Mouse (Mus musculus) frontal cortex, postnatal 14 days (tissue): ENCODE measurements around the gene Mad1l1.

Source experiments
- DNase-seq, 2 experiments: peaks; one replicate each; pipeline ENCODE4 v3.0.0; 2022; ENCODE audit warnings: low spot score in 2 of 2

The Mad1l1 gene

DNA sequence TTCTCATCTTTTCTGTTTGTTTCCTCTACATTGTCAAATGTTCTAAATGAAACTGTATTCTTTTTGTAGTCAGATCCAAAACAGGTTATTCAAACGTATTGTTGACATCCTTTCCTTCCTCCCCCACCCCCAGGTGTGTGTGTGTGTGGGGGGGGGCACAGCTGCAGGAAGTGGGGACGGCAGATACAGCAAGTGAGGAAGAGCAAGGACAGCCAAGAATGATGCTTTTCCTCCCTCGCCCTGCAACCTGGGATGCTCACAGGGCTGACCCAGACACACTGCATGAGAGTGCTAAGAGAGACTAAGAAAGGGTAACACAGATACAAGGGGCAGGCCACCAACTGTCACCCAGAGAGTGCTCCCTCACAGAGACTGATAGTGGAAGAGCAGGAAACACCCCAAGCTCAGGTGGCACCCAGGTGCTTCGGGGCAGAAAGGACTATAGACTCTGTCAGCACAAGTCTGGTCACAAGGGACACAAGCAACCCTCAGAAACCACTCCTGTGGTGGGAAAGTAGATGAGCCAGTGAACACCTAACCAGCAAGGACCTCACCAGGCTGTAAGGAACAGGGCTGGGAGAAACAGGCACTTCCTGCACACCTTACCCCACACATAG, 105.8 kb downstream of the Mad1l1 start:
- DNase-seq, result no peak

DNA sequence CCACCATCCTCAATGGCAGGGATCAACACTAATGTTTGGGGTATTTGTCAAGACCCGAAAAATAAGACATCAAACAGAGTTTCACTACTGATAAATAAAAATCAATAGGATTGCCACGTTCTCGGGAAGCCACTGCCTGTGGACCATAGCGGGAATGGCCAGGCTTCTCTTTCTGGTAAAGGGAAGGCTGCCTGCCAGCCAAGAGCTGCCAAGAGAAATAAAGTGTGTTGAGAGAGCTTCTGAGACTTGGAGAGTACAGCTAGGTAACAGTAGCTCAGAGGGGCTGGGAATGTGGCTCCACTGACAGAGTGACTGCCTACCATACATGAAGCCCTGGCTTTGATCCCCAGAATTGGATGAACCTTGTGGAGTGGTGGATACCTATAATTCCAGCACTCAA, 108.4 kb downstream of the Mad1l1 start:
- DNase-seq, result no peak

DNA sequence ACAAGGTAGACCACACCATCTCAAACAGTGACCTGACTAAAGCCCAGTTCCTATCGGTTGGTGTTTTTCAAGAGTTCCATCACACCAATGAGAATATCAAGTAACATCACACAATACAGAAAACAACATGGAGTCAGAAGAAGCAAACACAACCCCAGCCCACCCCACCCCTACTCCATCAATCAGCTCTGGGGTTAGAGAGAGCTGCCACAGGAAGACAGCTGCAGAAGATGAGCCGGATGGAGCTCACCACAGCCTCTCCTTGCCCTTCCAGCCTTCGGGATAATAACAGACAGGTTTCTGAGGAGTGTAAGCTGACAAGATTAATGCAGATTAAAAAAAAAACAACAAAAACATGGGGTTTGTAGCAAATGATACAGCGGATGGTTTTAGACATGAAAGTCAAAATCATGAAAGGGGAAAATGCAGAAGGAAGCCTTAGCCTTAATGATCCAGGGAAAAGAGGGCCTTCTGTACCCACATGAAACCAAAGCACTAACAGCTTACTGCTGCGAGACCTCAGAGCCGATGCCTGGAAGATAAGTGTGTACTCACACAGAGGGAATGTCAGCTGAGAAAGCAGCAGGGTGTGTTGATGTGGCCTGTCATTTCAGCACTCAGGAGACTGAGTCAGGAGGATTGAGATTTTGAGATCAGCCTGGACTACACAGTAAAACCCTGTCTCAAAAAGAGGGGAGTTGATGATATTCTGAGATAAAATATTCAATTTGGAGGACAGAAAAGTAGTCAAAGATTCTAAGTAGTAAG, 110.8 kb downstream of the Mad1l1 start:
- DNase-seq, result no peak

DNA sequence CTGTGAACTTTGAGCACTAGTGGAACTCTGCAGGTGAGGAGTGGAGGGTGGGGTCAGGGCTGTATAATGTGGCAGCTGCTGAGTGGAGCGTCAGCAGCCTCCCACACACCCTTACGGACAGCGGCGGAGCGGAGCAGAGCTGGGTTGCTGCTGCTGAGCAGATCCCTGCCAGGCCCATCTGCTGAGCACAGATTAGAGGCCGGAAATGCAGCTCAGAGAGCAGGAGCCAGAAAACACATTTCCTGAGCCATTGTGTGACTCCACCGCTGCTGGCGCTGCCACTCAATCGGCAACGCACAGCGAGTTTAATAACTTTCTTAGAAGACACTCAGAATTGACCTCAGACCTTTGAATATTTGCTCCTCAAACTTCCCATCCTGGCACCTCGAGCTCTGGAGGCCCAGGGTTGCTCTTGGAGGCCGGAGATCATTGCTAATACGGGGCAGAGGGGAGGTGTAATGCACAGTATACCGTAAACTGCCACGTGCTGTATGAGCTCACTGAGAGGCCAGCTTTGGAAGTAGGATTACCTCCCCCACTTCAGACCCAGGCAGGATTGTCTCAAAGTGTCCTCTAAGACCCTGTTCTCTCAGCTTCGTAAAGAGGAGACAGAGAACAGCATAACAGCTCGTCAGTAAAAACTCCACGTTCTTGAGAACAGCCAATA, 112.5 kb downstream of the Mad1l1 start:
- DNase-seq, result no peak

DNA sequence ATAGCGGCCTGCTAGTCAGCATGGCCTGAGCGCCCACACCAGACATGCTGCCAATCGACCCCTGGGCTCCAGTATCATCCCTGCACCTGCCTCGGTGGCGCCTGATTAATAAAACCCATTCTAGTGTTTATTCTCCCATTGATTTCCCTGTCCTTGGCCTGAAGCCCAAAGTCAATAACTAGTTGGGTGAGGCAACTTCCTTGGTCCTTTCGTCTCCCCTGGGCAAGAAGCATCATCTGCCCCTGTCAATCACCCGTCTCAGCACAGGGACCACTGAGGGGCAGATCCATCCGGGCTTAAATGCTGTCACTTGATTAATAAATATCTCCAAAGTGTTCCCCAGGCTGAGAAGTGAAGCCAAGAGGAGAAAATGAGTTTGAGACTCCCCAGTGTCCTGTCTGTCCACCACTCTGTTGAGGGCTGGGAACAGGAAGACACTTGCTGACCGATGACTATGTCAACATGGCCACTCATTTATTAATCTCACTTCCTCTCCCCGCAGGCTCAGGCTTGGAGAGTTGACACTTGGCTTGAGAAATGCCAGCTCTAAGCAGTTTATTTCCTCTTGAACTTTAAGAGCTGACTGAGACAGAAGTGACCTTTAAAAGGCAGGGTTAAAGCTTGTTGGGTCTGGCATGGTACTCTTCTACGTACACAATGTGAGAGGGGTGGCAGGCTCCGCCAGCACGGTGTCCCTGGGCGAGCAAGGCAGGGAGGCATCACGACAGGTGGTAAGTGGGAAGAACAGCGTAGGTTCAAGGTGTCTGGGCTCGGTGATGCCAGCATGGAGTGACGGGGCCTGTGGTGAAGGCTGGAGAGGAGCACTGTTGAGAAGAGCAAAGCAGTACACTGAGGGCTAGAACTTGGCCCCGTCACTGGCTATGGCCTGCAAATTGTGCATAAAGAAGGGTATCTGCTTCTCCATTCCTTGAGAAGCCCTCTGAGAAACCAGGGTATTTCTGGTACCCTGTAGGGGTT, 114.3 kb downstream of the Mad1l1 start:
- no peak for DNase-seq

DNA sequence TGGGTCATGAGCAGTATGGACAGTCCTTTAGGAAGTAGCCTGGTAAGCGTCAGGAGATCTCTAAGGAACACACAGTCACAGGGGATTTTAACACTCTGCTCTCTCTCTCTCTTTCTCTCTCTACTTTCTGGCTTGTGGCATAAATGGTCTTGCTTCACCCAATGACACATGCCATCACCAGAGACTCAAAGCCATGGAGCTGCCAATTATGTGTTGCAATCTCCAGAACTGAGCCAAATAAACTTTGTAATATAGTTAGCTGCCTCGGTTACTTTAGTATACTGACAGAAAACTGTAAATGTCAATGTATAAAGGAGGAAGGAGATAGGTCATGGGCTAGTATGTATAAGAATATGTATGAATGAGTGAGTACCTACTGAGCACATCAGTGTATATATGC, 115.4 kb downstream of the Mad1l1 start:
- DNase-seq, result no peak

DNA sequence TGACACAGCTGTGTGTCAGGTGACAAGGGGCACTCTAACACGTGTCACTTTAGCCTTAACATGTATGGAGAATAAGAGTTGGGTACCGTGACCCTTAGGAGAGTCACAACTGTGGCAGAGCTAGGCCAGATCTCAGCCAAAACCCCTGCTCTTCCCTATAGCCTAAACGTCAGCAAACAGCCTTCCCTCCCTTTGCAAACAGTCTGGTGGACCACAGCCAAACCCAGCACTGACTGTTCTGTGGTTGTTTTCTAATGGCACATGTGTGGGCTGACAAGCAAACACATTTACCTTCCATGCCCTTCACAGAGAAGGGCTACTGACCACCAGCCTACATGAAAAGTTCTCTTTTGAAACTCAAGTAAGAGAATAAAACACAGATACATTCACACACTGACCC, 116.9 kb downstream of the Mad1l1 start:
- no peak for DNase-seq

DNA sequence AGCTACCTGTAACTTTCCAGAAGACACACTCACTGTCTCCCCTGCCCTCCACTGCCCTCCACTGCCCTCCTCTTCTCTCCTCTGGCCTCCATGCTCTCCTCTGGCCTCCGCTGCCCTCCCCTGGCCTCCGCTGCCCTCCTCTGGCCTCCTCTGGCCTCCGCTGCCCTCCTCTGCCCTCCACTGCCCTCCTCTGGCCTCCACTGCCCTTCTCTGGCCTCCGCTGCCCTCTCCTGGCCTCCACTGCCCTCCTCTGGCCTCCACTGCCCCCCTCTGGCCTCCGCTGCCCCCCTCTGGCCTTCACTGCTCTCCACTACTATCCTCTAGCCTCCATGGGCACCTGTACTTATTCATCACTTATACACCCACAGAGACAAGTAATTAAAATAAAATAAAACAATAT, 117.3 kb downstream of the Mad1l1 start:
- DNase-seq, result no peak

DNA sequence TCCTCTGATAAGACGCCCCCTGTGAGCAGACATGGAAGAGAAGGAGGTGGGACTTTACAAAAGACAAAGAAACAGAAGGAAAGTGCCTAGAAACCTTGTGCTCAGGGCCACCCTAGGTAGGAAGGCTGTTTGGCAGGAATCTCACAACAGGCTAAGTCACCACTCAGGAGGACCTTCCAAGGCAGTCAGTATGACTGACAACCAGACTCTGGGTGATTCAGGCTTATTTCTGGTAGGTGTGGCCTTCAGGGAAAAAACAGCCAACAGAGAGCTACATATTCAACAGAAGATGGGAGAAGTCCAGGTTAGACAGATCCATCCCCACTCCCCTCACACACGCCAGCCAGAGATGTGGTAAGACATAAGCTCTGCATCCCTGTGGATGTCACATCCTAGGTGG, 118.9 kb downstream of the Mad1l1 start:
- DNase-seq, result no peak

DNA sequence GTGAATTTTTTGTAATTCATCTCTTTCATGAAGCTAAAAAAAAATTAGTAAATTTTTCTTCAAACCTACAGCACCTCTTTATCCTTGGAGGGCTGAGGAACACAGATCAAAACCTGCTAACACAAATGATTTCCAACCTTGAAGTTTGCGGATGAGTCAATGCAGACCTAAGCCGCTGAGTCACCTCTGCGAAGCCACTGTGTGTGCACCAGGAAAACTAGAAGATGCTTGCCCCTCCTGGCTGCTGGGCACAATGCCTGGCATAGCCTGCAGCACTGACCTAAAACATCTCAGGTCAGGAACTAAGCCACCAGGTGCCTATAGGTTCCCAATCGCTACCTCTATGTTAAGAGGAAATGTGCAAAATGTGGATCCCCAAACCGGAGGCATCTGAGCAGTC, 119.8 kb downstream of the Mad1l1 start:
- DNase-seq, result no peak

DNA sequence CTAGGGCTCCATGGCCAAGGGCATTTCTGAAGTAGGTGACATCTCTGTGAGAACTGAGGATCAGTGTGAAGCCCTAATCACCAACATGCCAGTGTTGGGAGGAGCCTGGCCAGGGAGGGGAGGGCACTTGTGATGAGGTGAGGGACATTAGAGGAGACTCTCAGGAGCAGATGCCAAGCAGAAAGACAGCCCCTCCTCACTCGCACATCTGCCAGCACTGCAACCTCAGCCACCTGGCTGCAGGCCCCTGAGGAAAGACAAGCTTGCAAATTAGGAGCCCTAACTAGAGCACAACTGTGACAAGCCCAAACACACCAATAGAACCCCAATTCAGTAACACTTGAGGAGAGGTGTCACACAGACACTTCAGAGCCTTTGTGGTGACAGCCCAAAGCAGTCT, 120.2 kb downstream of the Mad1l1 start:
- DNase-seq, result no peak

DNA sequence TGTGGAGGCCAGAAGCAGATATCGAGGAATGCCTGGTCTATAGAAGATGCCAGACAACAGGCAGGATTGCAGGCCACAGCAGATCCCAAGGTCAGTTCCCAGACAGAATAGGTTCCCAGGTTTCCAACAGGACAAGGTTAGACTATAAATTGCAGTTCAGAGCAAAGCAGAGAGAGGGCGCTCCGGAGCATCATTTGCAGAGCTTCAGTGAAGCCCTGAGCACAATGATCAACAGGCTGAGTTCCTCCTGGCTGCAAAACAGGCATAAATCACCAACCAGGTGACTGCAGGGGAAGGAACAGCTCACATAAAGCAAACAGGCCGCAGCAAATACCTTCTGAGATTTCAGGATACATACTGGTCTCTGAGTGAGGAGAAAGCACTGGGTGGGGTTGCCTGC, 123.6 kb downstream of the Mad1l1 start:
- peak; percentile 43 to 77 for DNase-seq

DNA sequence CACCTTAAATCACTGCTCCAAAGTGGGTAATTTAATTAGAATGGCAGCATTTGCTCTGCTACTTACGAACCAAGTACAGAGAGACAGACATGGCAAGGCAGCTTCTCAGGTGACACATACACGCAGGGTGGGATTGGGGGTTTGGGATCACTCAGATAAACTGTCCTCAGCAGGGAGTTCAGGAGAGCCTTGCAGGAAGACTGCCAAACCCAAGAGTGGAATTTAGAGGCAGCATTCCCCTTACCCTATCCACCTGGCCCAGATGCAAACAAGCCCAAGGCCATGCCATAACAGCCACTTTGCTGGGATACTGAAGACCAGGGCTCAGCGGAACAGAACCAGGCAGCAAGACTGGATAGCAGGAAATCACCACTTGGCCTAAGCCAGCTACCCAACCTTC, 124.9 kb downstream of the Mad1l1 start:
- no peak for DNase-seq

DNA sequence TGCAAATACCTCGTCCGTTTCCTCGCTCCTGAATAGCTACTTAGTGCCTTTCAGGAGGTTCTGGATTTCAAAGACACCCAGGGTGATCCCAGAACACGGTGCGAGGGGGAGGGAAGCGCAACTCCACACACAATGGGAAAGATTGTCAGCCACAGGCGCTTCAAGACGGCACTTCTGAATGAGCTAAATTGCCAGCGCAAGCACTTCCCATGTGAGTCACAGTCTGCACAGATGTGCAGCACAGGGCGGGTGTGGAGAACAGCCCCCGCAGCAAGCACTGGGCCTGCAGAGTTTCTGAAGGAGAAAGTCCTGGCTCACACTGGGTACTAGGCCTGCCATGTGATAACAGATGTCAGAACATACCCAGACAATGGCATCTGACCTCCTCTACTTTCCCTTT, 127.2 kb downstream of the Mad1l1 start:
- DNase-seq, result peak; percentile 45 to 67

DNA sequence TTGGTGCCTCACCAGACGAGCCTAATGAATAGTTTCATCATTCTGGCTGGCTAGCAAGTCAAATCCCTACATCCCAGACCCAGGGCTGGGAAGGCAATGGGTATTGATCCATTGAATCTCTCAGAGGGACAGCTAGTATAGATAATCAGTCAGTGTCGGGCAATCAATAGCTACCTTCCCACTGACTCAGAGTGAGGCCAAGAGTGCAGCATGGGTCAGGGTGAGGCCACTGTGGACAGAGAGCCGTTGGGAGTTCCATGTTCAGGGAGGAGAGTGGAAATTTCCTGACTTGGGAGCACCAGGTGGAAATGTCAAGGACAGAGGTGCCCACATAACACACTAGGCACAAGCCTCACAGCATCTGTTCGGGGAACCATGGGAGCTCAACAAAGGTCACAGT, 129.8 kb downstream of the Mad1l1 start:
- no peak for DNase-seq

DNA sequence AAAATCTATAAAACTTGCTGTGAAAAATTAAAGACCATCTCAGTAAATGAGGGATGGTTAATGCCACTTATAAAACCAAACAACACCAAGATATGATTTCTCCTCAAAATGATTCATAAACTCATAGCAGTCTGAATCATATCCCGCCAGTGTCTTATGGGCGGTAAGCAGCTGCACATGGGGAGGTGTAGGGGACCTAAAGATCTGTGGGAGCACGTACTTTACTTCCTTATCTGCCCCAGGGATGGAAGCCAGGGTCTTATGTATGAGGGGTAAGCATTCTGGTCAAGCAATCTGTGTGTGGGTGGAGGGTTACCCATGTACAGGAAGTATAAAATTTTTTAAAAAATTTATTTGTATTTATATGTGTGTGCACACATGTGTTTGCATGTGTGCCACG, 135.0 kb downstream of the Mad1l1 start:
- DNase-seq, result no peak

DNA sequence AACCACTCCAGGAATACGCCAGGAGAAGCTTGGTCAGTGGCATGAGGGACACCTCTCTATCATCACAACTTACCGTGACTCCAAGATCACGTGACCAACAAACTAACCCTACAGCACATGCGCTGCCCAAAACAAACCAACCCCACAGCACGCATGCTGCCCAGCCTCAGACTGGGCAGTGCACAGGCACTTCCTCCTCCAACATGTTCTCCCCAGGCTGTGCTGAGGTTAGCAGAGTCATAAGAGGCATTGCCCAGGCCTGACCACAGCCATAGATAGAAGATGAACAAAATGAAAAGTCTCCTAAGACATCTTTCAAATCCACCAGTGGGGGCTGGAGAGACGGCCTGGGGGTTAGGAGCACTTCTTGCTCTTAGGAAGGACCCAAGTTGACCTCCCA, 135.6 kb downstream of the Mad1l1 start:
- DNase-seq, result no peak

DNA sequence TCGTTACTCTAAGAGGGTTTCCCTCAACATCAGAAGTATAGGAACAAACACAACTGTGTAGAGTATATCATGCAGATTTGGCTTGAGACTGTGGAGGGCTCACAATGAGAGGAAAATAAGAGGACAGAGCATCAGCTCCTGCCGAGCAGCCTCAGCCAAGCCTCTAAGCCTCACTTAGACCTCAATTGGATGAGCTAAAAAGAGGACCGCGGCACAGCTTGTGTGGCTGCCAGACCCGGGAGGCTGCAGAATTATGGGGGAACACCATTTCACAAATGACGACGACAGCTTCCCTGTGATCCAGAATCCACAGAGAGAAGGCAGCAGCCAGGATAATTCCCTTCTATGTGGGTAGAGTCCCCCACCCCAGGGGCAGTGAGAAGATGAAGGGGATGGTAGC, 138.0 kb downstream of the Mad1l1 start:
- peak in 1 of 2 experiments; percentile 14 for DNase-seq

DNA sequence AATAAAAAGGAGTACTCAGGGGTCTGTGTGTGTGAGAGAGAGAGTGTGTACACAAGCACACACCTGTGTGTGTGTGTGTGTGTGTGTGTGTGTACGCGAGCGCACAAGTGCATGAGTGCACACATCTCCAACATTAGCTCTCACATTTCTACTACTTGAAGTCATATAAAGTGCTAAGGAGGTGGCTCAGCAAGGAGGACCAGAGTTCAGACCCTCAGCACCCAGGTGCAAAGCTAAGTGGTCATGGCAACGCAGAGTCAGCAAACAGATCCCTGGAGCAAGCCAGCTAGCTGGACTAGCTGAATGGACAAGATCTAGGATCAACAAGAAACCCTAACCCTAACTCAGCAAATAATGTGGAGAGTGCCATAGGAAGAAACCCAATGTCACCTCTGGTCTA, 139.0 kb downstream of the Mad1l1 start:
- no peak for DNase-seq

DNA sequence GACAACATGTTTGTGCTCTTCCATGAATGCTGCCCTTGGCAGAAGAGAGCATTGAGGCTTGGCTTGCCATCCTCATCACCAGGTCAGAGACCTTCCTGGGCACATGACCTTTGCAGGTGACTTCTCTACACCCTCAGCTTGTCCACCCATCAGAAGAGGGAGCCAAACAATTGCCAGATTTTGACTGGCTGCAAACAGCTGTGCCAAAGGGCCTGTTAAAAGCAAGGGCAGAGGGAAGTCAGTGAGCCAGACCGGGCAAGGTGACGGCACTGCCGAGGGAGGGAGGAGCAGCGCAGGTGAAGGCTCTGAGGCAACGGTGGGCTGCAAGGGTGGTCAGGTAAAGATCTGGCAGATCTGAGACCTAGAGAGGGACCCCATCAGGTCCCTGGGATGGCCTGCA, 141.3 kb downstream of the Mad1l1 start:
- DNase-seq, result no peak

DNA sequence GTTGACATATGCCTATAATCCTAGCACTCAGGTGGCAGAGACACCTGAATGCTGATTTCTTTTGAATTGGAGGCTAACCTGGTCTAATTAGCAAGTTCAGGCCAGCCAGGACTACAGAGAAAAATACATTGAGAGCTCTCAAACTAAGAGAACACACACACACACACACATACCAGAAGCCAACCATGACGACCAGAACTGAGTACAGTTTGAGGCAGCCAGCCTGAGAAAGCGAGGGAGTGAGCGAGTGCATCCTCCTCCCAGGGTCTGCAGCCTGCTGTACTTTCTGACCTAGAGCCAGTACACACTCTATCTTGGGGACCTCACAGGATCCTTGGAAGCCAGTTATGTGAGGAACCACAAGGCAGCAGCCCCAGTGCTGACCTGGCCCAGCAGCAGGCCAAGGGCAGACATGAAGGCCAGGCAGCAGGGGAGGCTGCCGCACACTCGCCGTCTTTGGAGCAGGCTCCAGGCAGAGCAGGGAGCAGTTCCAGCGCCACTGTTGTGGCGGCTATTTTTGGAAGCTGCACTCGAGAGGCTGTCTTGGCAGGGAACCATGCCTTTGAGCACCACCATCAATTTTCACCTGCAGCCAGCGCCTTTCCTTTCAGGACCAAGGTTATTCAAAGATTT, 143.2 kb downstream of the Mad1l1 start:
- DNase-seq, result no peak

DNA sequence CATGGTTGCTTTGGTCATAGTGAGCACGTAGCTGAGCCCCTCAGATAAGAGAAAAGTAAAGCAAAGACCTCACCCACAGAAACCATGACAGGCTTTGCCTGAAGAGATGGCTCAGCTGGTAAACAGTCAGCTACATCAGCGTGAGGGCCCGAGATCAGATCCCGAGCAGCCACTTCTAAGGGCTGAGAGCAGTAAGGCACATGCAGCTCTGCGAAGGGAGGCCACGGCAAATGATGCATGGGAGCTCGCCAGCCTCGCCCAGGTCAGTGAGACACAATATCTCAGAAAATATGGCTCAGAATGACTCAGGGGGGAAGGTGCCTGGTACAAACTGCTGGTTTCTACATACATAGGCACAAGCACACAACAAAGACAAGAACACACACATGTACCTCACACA, 143.8 kb downstream of the Mad1l1 start:
- DNase-seq, result no peak
